Mouse (Mus musculus): Measurements from ENCODE around the gene Tbc1d9.

DNA sequence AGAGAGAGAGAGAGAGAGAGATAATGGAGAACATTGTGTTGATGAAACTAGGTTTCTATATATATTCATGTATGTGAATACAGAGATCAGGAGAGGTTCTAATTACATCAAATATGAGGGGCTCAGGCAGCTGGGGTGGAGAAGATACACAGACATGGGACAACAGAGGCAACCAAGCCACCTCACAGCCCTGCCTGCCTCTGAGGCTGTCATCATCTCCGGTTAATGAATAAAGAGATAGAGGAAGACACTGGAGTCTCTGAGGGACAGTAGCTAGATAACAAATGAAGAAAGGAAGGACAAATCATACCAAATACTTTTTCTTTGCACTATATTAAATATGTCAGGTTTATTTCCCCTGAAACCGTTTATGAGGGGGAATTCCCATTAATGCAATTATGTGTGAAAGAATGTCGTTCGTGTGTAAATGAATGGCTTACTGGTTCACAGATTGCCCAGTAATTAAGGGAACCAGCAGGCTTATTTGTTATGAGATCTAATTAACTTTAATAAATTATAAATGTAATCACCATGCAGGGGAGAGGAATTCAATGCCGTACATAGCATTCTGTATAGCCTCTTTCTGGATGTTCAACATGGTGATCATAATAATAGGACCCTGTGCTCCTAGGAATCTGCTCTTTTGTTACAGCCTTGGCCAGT lies 59.7 kb downstream of the Tbc1d9 start:
- no peak for TF ChIP-seq CTCF (conservative IDR thresholded peaks at IDR 0.05; ENCODE audit: low read length)
- no peak for TF ChIP-seq NANOG (IDR thresholded peaks at IDR 0.05; ENCODE audit: borderline replicate concordance, low read length)
